Mouse (Mus musculus): ENCODE results near the gene Eif5a2.
"Not testable (repeated sequence)": the region's sequence is repeated elsewhere in the genome, so short reads cannot be mapped to it uniquely, and the experiment has no call there.

The Eif5a2 gene

DNA sequence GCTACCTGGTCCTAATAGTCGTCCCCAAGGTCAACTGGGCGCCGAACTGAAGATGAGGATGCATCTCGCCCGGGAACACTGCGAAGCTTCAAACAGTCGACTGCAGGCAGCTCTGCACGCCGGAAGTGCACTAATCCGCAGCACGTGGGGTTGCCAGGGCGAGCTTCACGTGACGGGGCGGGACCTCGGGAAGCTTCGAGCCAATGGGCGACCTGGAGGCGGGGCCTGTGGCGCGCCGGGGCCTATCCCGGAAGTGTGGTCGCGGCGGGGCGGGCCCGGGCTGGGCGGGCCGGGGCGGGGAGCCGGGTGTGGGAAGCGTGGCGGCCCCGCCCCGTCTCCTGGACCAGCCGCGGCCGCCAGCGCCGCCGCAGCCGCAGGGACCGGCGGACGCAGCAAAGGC, at the start of gene Eif5a2:
TSS of gene Eif5a2 (plus strand) at position 283 of the 400 bp plus-strand sequence.
- in situ Hi-C loops (cut with MboI) = loop anchor here (25.0 kb wide), 1 partner anchor 1069 kb away; the partner anchor contains the start of gene Fndc3b

DNA sequence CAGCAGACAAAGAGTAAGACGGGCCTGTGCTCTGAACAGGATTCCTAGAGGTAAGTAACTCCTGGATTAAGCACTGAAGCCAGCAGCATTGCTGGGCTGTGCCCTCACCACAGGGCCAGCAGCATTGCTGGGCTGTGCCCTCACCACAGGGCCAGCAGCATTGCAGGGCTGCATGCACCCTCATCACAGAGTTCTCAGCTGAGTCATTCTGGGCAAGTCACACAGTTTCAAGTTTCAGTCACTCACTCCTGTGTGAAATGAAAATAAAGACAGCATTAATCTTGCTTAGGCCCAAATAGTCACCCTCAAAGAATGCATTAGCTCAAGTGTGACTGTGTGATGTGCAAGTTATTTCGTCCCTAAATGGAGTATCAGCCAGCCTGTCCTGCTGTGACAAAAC, 46.4 kb upstream of the Eif5a2 start:
- in situ Hi-C loops (cut with MboI) = loop anchor here (25.0 kb wide), 1 partner anchor 572 kb away; no protein-coding TSS in a partner anchor

DNA sequence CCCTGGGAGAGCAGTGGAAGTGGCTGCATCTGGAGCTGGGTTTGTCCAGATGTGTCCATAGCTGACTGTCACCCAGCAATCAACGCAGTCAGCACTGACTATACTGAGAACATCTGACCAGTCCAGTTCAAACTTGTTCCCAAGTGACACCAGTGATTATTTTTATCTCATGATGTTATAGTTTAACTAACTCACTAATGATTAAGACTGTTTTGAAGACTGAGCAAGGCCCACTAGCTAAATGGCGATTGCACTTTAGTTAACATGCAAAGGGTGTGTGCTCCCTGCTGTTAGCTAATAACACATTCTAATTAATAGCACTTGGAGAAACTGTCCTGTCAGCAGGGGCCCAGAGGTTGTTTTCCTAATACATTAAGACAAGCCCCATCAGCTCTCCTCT, 44.1 kb upstream of the Eif5a2 start:
- in situ Hi-C loops (cut with MboI) = loop anchor here (25.0 kb wide), 1 partner anchor 575 kb away; no protein-coding TSS in a partner anchor

DNA sequence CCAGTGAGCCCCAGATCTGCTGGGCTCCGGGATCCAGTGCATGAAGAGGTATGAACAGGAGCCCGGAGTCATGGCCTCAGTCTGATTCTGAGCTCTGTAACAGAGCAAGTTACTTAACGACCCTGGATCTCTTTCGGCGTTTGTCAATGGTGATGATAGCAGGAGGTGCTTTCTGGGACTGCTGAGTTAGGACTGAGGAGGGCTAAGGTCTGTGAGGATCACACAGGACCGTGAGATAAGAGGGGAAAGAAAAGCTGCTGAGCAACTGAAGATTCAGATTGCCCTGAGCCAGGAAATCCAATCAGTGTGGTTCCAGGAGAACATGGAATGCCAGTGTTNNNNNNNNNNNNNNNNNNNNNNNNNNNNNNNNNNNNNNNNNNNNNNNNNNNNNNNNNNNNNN, 40.7 kb upstream of the Eif5a2 start:
- in situ Hi-C loops (cut with MboI) = loop anchor here (25.0 kb wide), 1 partner anchor 578 kb away; no protein-coding TSS in a partner anchor

DNA sequence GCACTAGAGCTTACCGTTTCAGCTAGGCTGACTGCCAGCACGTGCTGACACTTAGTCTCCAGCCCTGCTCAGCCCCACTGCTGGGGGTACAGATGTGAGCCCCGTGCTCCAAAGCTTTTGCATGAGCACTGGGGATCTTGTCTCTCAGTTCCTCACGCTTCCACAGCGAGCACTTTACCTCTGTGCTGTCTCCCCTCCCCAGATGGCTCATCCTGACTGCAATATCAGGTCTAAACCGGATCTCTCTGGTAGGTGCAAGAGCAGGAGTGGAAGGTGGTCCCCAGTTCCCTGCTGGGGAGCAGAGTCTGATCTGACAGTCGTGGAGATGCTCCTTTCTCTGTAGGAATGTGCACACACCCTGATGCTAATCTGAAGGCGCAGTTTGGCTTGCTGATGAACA, 37.8 kb upstream of the Eif5a2 start:
- in situ Hi-C loops (cut with MboI) = loop anchor here (25.0 kb wide), 1 partner anchor 581 kb away; no protein-coding TSS in a partner anchor

DNA sequence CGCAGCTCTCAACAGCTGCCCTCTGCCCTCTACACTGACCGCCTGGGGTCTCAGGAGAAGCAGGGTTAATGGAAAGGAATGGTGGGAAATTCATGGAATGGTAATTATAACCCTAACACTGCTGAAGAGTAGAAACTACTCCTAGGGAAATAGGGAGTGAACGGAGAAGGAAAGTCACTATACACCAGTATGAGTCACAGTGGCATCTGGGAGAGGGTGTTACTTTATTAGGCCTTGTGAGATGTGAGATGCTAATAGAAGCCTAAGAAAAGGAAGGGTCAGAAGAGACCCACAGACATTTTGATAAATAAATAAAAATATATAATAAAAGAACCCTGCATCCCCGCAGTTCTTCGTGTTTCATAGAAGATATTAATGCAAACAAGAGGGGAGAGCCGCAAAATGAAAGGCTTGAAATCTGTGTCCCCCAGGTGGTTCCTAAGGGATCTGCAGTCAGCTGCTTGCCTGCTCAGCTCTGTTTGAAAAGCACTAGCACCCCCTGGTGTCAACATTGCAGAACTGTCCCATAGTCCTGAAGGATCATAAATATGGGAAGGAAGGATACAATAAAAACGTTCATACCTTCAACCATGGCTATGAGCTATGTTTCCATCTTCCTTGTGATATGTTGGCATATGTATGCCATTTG, 35.1 kb upstream of the Eif5a2 start:
- in situ Hi-C loops (cut with MboI) = loop anchor here (25.0 kb wide), 1 partner anchor 584 kb away; no protein-coding TSS in a partner anchor

DNA sequence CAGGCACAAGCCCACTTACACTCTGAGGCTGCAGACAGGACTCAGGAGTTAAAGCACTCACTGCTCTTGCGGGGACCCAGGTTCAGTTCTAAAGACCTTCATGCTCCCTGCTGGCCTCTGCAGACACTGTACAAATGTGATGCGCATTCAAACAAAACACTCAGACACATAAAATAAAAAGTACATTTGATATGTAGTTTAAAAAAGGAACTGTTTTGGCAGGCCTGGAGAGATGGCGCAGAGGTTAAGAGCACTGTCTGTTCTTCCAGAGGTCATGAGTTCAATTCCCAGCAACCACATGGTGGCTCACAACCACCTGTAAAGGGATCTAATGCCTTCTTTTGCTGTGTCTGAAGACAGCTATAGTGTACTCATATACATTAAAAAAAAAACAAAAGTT, 32.9 kb upstream of the Eif5a2 start:
- in situ Hi-C loops (cut with MboI) = loop anchor here (25.0 kb wide), 1 partner anchor 586 kb away; no protein-coding TSS in a partner anchor

DNA sequence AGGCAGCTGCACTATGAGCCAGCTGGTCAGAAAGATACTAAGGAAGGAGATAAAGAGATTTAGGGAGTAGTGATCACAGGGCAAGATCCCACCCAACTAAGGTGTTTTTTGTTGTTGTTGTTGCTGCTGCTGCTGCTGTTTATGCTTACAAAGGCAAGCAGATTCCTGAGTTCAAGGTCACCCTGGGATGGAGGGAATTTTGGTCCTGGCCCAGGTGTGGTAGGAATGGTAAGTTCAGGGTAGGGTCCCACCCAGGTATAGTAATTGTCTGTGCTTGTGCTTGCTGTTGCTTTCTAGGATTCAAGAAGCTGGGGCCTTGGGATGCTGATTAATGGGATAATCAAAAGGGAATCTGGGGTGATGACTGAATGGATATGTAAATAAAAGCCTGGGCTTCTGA, 32.1 kb upstream of the Eif5a2 start:
- in situ Hi-C loops (cut with MboI) = loop anchor here (25.0 kb wide), 1 partner anchor 587 kb away; no protein-coding TSS in a partner anchor

DNA sequence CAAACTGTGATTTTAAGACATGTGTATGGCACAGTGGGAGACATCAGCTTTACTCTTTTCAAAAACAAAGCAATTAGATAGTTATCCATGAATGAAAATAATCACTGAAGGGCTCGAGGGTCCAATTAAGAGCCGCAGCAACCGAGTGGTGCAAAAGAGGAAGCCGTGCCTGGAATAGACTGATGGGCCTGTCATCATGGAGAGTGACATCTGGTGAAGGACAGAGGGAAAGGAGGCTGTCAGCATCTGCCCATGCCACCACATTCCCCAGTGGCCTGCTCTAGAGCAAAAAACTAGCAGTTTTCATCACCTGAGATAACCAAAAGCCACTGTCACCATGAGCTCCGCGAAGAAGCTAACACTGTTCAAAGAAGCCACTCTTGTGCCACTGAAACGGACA, 25.6 kb upstream of the Eif5a2 start:
- in situ Hi-C loops (cut with MboI) = no loop called here

DNA sequence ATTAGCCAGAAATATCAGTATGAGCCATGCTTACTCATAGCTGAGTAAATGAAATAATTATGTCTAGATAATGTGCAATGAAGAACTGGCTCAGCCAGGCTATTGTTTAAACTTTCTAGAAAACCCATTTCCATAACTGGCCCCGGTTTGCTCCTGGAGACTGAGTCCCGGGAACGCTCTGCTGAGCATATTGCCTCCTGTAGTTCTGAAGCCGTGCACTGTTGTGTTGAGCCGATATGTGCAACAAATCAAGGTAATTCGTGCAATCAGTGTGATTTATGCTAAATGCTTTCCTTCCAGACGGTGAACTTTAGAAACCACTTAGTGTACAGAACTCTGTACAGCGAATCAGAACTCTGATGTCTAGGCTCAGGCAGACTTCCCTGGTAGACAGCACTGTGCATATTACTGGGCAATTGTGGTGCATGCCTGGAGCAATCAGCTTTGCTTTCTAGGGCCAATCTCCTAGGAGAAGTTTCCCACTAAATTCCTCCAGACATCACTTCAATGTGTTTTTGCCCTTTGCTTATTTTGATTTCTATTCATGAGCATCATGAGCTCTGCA, 19.8 kb upstream of the Eif5a2 start:
- in situ Hi-C loops (cut with MboI) = no loop called here

DNA sequence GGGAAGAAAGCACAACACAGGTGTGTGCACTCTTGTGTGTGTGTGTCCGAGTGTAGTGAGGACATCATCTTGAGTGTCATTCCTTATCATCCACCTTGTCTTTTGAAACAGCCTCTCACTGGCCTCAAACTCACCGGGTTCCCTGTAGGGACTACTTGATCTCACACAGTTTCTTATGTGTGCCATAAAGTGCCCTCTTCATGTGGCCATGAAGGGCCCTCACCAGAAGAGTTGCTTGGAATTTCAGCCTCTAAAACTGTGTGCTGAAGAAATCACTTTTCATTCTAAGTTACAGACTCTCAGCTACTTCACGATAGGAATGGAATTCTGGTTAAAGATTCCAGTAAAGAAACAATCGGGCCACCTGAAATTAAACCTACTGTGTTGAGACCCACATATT, 14.1 kb upstream of the Eif5a2 start:
- in situ Hi-C loops (cut with MboI) = no loop called here

DNA sequence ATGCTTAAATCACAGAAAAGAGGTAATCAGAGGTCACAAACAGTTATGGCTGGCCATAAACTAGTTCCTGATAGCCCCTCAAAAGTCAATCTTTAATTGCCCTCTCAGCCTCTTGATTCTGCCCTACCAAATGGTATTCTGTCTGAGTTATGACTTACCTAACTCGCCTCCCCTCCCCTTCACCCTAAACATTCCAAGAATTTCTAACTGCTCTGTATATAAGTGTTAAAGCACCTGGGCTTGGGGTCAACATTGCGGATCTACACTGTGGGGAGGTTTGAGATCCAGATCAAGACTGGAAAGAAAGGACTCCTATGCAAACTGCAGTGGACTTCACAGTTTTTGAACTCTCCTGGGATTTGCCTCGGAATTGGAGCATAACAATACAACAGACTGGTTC, 12.9 kb upstream of the Eif5a2 start:
- in situ Hi-C loops (cut with MboI) = no loop called here

DNA sequence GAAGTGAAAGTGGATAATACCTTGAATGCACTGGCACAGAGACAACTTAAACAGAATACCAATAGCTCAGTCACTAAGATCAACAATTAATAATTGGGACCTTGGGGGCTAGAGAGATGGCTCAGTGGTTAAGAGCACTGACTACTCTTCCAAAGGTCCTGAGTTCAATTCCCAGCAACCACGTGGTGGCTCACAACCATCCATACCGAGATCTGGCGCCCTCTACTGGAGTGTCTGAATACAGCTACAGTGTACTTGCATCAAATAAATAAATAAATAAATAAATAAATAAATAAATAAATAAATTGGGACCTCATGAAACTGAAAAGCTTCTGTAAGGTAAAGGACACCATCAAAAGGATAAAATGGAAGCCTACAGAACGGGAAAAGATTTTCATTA, 8.2 kb upstream of the Eif5a2 start:
- in situ Hi-C loops (cut with MboI) = not testable (repeated sequence)

DNA sequence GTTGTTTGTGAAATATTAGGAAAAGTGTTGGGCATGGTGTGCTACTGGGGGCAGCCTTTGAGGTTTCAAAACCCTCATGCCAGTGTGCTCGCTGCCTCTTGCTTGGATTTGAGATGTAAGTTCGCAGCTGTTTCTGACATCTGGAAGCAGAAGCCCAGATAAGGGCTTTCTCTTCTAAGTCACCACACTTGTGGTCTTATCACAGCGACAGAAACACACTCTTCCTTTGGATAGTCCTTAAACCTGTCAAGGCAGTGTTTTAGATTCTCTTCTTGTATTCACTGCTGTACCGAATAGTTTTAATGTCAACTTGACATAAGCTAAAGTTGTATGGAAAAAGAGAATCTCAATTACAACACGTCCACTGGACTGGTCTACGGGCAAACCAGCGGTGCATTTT, 5.7 kb upstream of the Eif5a2 start:
- in situ Hi-C loops (cut with MboI) = loop anchor here (25.0 kb wide), 1 partner anchor 1063 kb away; the partner anchor contains the start of gene Fndc3b

DNA sequence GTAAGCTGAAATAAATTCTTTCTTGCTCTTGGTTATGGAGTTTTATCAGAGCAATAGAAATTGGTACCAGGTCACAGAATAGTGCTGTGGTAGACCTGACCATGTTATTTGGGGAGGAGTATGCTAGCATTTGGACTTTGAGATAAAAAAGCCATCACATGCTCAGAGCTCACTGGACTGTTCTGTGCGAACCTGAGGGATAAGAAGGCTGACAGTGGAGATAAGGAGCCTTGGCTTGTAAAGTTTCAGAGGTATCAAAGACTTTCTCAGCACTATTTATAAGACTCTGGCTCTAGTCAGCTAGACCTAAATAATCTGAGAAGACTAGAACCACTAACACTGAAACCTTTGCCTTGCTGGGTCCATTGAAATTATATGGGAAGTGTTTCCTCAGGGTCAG, 5.1 kb upstream of the Eif5a2 start:
- in situ Hi-C loops (cut with MboI) = loop anchor here (25.0 kb wide), 1 partner anchor 1064 kb away; the partner anchor contains the start of gene Fndc3b

DNA sequence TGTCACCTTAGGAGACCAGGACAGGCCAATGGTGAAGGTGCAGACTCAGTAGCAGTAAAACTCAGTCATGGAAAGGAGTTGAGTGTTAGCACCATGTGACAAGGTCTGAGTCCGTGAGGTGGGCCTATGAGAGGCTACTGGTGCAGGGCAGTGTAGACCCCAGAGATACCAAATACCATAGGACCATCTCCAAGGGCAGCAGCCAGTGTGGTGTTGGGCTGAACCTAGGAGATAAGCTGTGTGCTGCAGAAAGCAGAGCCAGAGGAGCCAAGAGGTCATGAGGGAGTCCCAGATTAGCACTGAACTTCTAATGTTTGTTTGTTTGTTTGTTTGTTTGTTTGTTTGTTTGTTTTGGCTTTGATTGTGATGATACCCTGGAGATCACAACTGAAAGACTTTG, 4.6 kb upstream of the Eif5a2 start:
- in situ Hi-C loops (cut with MboI) = loop anchor here (25.0 kb wide), 1 partner anchor 1064 kb away; the partner anchor contains the start of gene Fndc3b

DNA sequence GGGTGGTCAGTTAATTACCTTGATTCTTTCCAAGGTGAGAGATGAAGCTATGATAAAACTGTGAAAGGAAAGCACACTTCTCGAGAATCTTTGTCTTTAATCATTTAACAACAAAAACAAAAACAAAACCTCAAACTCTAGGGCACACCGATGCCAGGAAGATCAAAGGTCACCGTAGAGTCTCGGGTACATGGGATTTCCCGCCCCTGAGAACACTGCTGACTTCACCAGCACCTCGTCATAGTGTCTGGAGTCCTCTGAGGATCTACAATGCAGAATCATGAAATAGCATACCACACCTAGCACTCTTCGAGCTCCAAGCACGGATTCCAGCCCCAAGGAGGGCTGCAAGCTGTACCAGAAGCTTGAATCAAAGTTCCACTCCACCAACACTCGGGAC, 565 bp upstream of the Eif5a2 start:
- in situ Hi-C loops (cut with MboI) = loop anchor here (25.0 kb wide), 1 partner anchor 1068 kb away; the partner anchor contains the start of gene Fndc3b

DNA sequence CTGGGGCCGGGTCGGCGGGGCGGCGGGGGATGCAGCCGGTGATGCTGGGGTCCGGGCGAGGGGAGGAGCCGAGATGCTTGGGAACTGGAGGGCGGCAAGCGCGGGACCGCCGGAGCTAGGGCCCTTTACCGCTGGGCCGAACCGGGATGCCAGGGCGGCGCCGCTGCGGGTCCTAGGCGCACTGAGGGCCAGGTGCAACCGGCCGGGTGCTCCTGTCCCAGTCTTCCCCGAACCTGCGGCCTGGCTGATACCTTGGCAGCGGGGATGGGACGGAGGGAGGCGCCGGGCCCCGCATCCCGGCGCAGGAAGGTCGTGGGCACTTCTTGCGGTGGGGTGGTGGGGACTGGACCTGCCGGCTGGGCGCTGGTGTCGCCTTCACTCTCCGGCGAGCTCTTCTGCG, 346 bp downstream of the Eif5a2 start:
- in situ Hi-C loops (cut with MboI) = loop anchor here (25.0 kb wide), 1 partner anchor 1069 kb away; the partner anchor contains the start of gene Fndc3b

DNA sequence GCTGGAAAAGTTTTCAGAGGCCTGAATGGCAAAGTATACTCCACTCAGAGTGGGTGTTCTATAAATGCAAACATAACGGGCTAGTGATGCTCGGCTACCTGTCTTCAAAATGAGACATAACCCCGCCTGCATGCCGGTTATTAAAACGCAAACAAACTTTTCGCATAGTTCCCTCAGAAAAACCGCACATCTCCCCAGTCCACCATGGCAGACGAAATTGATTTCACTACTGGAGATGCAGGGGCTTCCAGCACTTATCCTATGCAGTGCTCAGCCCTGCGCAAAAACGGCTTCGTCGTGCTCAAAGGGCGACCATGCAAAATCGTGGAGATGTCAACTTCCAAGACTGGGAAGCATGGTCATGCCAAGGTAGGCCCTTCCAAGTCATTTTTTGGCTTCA, 772 bp downstream of the Eif5a2 start:
- in situ Hi-C loops (cut with MboI) = loop anchor here (25.0 kb wide), 1 partner anchor 1070 kb away; the partner anchor contains the start of gene Fndc3b

DNA sequence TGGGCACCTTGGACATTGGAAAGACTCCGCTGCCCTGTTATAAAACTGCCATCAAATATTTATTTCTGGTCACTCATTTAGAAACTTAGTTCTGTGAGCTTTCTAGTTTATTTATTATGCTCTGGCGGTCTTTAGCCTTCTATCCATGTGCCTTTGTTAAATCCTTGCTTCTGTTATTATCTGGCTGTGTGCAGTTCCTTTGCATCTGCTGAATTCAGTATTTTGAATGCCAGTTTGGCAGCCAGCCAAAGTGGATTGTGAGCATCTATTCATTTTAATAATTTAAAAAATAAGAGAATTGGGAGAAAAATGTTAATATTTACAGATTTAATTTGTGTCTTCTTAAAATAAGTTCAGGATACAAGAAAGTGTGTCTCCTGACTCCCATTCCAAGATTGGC, 3.1 kb downstream of the Eif5a2 start:
- in situ Hi-C loops (cut with MboI) = loop anchor here (25.0 kb wide), 1 partner anchor 1072 kb away; the partner anchor contains the start of gene Fndc3b

DNA sequence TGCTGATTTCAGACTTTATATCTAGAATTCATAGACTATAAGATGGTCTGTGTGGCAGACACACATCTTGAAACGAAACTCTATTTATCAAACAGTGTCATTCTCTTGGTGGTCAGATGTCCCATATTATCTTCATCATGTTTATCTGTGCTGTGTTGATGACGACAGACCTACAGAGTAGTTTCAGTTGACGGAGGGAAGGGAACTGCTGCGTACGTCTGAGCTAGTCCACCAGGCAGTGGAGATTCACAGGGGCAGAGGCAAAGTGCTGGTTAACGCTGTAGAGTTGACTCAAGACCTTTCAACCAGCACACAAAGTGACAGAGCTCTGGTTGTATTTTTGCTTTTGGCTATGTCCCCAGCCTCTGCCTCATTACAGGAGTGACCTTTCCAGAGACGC, 13.8 kb downstream of the Eif5a2 start:
- in situ Hi-C loops (cut with MboI) = loop anchor here (25.0 kb wide), 1 partner anchor 1083 kb away; the partner anchor contains the start of gene Fndc3b

DNA sequence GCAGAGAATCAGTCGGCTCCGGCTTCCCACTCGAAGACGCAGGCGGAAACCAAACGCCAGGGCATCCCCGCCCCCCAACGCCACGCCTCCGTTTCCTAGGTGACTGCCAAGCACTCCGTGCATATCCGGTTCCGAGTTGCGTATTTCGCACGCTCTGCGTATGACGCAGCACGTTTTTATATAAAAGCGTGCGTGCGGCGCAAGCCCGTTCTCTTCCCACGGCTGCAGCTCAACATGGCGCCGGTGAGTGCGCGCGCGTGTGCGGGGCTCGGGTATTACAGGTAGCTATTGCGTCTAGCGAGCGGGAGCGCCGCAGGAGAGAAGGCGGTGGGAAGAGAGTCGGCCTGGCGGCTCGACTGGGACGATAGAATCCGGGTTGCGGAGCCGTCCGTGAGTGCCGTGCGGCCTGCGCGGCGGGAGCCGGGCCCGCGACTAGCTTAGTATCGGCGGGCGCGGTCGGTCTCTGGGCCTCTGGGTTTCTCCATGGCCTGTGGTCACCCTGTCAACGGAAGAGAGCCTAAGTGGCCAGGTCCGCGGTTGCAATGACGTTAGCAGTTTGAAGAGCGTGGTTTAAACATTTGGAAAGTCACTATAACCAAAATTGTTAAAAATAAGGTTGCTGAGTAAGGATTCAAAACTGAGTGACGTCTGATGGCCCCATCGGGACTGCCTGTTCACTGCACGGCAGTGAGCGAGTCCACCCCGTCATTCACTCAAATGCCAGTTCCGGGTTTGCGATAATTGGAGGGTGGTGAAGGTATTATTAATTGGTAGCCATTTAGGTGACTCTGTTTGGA, 24.4 kb downstream of the Eif5a2 start, which contains the start of gene Rpl22l1:
TSS of gene Rpl22l1 (plus strand) at position 136 of the 797 bp plus-strand sequence.
- in situ Hi-C loops (cut with MboI) = no loop called here
